Mouse (Mus musculus) hindbrain, embryonic 15.5 days (tissue): ENCODE results near the gene Naa38. TPM values are rescaled to one million over a fixed set of nuclear protein-coding genes. Genes with fewer than 3 reads are reported as not detected.
A peak's percentile ranks its signal among the peaks of the same experiment; 100 is the strongest.

Source experiments
- ATAC-seq: fragments of 200-750 bp; cut with Nextera tagmentation; 2 replicates; pipeline ENCODE4 v1.8.0; 2017; ENCODE audit warnings: low read depth, moderate number of reproducible peaks, moderate TSS enrichment; ENCODE audit not compliant: low FRiP score
- H3K27ac ChIP-seq: fragments of 300-500 bp; sonication (generic); replicated peaks from 2 replicates; pipeline ENCODE4 v1.5.1; 2015; ENCODE audit warnings: mild to moderate bottlenecking, inconsistent platforms
- H3K27me3 ChIP-seq: fragments of 300-500 bp; sonication (generic); 2 replicates; pipeline ENCODE4 v1.6.1; 2015; ENCODE audit warnings: control low read depth, inconsistent platforms
- H3K36me3 ChIP-seq: fragments of 300-500 bp; sonication (generic); 2 replicates; pipeline ENCODE4 v1.6.1; 2015; ENCODE audit warnings: control low read depth, inconsistent platforms
- H3K4me1 ChIP-seq: fragments of 300-500 bp; sonication (generic); replicated peaks from 2 replicates; pipeline ENCODE4 v1.6.1; 2015; ENCODE audit warnings: control low read depth, inconsistent platforms
- H3K4me2 ChIP-seq: fragments of 300-500 bp; sonication (generic); 2 replicates; pipeline ENCODE4 v1.6.1; 2015; ENCODE audit warnings: moderate library complexity, mild to moderate bottlenecking, inconsistent platforms
- H3K4me3 ChIP-seq: fragments of 300-500 bp; sonication (generic); 2 replicates; pipeline ENCODE4 v1.5.1; 2015; ENCODE audit warnings: mild to moderate bottlenecking, inconsistent platforms
- H3K9ac ChIP-seq: fragments of 300-500 bp; sonication (generic); 2 replicates; pipeline ENCODE4 v1.6.1; 2015; ENCODE audit warnings: inconsistent platforms
- H3K9me3 ChIP-seq: fragments of 300-500 bp; sonication (generic); 2 replicates; pipeline ENCODE4 v1.6.1; 2016; ENCODE audit warnings: control low read depth, inconsistent platforms
- WGBS: fragments of 180-500 bp; shearing (Covaris S2); methylation state at CpG from one replicate; pipeline ENCODE4 v1.1.7; 2015; 5-methylcytosine and 5-hydroxymethylcytosine counted together
- polyA plus RNA-seq: library from polyadenylated mRNA; unstranded; fragments of >200 nt; fragmentation: Nextera tagmentation; extraction: Ambion mirVana; gene quantifications from 2 replicates; pipeline ENCODE4 v1.2.1, GENCODE M21; 2015

Gene Naa38
- polyA plus RNA-seq, 1 experiment from 2014 or later, result 109 TPM

DNA sequence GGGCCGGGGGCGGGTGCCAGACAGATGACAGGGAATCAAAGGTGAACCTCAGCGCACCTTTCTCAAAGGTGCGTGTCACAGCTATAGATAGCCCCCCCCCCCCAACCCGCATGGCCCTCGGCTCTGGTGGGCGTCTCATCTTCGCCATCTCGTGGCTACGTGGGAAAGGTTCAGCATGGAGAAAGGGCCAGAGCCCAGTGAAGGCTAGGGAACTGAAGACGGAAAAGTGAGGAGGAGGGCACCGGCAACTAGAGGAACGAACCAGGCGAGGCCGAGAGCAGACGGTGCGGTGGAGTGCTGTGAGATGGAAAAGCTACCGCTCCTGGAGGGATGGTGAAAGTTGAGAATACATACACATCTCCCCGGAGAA, 24.1 kb downstream of the Naa38 start:
- under 1% methylated on average over 19 of the region's 19 CpGs for WGBS
- Histone ChIP-seq H3K9me3 (no peaks in the 10 kb centered on the region), H3K4me1 (peaks cover 55% of the 10 kb centered on the region), H3K27ac (peak overlapping the region; percentile 98), H3K27me3 (peaks cover 28% of the 10 kb centered on the region), H3K36me3 (no peaks in the 10 kb centered on the region), H3K4me3 (peak overlapping the region; percentile 65), H3K4me2 (peak overlapping the region; percentile 96), H3K9ac (peak overlapping the region; percentile 17; the same call in 1 of the 2 replicates)
- ATAC-seq, result no peak

DNA sequence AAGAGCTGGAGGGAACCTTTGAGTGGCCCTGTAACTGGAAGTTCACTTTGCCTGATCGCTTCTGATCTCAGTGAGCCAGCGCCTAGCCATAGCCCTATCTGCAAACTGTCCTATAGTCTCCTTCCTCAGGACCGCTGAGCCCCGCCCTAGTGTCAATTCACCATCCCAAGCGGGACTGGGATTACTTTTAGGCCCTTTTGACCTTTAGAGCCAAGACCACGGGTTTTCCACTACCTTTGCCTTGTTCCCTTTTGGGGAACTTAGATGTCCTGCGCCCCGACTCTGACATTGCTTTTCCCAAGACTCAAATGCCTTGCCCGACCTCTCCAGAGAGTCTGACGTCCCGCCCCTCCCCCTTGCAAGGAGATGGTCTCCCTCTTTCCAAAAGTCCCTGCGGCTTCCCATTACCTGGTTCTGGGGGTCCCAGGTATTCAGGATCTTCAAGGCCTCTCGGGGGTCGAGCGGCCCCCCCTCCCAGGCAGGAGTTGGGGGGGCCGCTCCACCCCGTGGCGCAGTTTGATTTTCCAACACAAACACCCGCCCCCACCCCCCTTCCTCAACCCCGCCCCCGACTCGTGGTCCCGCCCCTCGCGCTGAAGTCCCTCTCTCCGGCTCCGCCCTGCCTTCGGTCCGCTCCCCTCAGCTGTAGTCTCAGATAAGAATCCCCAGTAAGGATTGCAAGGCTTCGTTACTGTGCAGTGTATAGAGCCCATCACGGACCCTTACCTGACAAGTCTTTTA, 24.7 kb downstream of the Naa38 start:
- Histone ChIP-seq H3K36me3 (no peaks in the 10 kb centered on the region), H3K4me2 (peak overlapping the region; percentile 96), H3K9ac (peak overlapping the region; percentile 17; the same call in 1 of the 2 replicates), H3K4me3 (peak overlapping the region; percentile 65), H3K4me1 (peaks cover 49% of the 10 kb centered on the region), H3K9me3 (no peaks in the 10 kb centered on the region), H3K27ac (peak overlapping the region; percentile 98), H3K27me3 (peaks cover 28% of the 10 kb centered on the region)
- WGBS, result under 1% methylated on average over 31 of the region's 31 CpGs
- ATAC-seq, result no peak

DNA sequence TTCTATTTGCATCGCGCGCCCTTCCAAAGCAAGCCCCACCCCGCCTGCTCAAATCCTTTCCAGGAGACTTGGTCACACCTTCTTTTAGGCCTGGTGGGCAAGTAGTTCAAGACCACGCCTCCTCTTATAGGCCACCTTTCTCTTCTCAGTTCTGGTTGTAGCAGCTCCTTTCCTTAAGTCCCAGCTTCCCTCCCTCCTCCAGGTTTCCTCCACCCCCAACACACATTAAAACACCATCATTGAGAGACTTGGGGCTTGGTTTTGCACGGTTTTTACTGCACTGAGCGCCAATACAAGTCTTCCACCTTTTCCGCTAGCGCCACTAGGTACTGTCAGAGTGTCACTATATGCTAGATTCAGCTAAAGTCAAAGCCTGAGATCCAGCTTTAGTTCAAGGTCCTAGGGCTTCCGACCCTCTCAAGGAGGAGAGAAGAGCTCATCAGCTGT, 25.3 kb downstream of the Naa38 start:
- Histone ChIP-seq H3K36me3 (no peaks in the 10 kb centered on the region), H3K9ac (peak overlapping the region; percentile 17; the same call in 1 of the 2 replicates), H3K4me2 (peak overlapping the region; percentile 96), H3K4me1 (peaks cover 46% of the 10 kb centered on the region), H3K27me3 (peaks cover 28% of the 10 kb centered on the region), H3K9me3 (no peaks in the 10 kb centered on the region), H3K27ac (no peak overlapping the region), H3K4me3 (peak overlapping the region; percentile 65)
- WGBS, result 8% methylated on average over 10 of the region's 10 CpGs
- ATAC-seq, result no peak

DNA sequence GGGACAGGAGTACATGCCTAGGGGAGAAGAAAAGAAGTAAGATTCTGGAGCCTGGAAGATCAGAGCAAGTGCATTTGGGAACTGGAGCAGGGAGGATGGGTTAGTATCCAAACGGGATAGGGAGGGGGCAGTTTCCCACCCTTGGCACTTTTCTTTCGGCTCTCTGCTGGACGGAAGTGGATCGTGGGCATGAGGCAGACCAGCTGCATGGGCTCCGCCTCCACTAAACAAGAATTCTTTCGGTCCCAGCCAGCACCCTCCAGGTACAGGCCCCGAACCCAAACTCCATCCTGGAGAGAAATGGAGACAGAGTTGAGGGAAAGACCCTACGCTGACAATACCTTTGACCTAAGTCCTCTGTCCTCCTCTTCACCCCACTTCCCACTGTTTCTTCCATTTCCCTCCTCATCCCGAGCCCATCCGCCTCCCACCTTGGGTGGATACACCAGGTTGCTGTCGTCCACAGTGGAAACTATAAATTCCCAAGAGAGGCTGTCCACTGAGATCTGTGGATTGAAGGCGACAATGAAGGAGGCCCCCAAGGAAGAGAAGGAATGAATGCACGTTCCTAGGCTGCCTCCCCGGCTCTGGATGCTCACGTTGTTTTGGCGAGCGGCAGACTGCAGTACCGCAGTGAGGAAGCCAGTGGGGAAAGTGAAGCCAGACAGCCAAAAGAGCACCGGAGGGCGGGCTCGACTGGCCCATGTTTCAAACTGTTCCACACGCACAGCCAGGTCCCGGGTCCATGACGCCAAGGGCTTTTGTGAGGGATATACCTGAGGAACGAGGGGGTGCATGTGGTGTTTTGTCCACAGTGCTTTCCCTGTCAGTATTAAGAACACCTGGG, 26.1 kb downstream of the Naa38 start:
- peaks cover 30% of the 10 kb centered on the region for H3K27me3 ChIP-seq
- 12% methylated on average over 25 of the region's 25 CpGs for WGBS
- H3K4me3 ChIP-seq, result no peak overlapping the region
- H3K9me3 ChIP-seq, result no peaks in the 10 kb centered on the region
- no peak for ATAC-seq
- H3K4me1 ChIP-seq, result peaks cover 45% of the 10 kb centered on the region
- no peak overlapping the region for H3K9ac ChIP-seq
- H3K4me2 ChIP-seq, result peak overlapping the region; percentile 96
- H3K36me3 ChIP-seq, result no peaks in the 10 kb centered on the region
- no peak overlapping the region for H3K27ac ChIP-seq

DNA sequence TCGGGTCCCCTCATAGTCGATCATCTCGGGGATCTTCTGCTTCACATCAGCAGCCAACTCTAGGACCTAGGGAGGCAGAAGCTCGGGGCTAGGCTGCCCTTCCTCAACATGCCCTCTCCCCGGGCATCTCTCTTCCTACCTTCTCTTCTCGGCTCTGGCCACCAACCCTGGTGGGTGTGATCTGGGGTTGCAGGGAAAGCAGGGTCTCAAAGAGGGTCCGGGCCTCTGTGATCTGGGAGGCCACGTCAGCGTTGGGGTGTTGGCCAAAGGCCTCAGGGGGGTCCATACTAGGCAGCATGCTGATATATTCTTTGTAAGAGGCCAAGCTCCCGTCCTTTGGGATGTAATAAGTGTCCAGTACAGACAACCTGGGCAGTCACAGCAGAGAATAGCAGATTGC, 27.6 kb downstream of the Naa38 start:
- H3K9ac ChIP-seq, result no peak overlapping the region
- H3K36me3 ChIP-seq, result no peaks in the 10 kb centered on the region
- no peak overlapping the region for H3K27ac ChIP-seq
- 90% methylated on average over 10 of the region's 10 CpGs for WGBS
- H3K9me3 ChIP-seq, result no peaks in the 10 kb centered on the region
- H3K4me1 ChIP-seq, result peaks cover 30% of the 10 kb centered on the region
- no peak for ATAC-seq
- no peak overlapping the region for H3K4me2 ChIP-seq
- no peak overlapping the region for H3K4me3 ChIP-seq
- H3K27me3 ChIP-seq, result peaks cover 30% of the 10 kb centered on the region

DNA sequence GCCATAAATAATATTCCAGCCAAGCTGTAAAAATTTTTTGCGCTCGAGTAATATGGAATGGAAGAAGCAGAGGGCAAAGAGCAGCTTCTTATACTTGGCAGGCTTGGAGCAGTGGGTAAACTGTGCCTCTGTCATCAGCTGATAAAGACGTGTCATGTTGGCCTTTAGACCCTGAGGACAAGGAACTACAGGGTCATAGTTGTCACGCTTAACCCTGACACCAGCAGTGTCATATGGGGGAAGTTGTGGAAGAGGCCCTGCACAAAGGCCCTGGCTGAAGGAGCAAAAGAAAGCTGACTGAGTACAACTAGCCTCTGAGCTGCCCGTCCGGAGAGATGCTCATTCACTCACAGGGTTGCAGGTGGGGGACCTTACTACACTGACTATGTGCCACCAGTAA, 28.6 kb downstream of the Naa38 start:
- Histone ChIP-seq H3K27me3 (peaks cover 30% of the 10 kb centered on the region), H3K4me1 (peaks cover 27% of the 10 kb centered on the region)
- 76% methylated on average over 6 of the region's 6 CpGs for WGBS

DNA sequence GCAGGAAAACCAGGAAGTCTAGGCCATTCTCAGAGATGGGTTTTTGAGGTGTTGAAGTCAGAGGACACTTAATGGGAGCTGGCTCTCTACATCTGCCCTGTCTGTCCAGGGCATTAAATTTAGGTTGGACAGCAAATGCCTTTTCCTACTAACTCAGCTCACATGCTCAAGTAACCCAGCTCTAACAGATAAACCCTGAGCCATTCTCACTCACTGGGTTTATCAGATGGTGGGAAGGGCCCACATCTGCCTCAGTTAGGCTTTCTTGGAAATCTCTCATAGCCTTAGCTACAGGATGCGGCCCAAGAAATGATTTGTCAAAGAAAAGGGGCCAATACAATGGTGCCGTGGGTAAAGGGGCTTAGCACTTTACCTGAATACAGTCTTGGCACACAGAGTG, 31.0 kb downstream of the Naa38 start:
- Histone ChIP-seq H3K27ac (no peak overlapping the region), H3K4me3 (no peak overlapping the region), H3K36me3 (no peaks in the 10 kb centered on the region), H3K27me3 (peaks cover 21% of the 10 kb centered on the region), H3K9me3 (no peaks in the 10 kb centered on the region), H3K4me2 (no peak overlapping the region), H3K4me1 (peaks cover 4% of the 10 kb centered on the region; the same call in 1 of the 2 replicates), H3K9ac (no peak overlapping the region)
- 86% methylated on average over 2 of the region's 2 CpGs for WGBS
- no peak for ATAC-seq

More for the DNA sequence above, 28.6 kb downstream of the Naa38 start:
- no peak for ATAC-seq
- Histone ChIP-seq H3K27ac (no peak overlapping the region), H3K9me3 (no peaks in the 10 kb centered on the region), H3K4me3 (no peak overlapping the region), H3K9ac (no peak overlapping the region), H3K36me3 (no peaks in the 10 kb centered on the region), H3K4me2 (no peak overlapping the region)

DNA sequence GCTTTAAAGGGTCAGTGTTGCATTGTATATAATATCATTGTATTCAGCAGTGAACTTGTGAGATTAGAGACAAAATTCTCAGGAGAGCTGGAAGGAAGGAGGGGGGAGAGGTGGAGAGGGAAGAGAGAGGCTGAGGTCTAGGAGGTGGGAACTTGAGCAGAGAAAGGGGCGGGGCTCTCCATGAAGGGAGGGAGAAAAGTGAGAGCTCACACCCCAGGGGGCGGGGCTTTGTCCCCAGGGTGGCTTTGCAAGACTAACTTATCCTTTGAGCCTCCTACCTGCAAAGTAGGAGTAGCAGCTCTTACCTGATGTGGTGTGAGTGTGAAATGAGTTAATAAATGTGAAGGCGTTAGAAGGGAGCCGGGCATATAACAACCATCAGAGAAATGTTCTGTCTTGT, 33.5 kb downstream of the Naa38 start:
- Histone ChIP-seq H3K4me3 (no peak overlapping the region), H3K27me3 (peaks cover 2% of the 10 kb centered on the region; the same call in 1 of the 2 replicates), H3K4me1 (peaks cover 6% of the 10 kb centered on the region), H3K36me3 (no peaks in the 10 kb centered on the region), H3K27ac (no peak overlapping the region), H3K9ac (no peak overlapping the region), H3K4me2 (no peak overlapping the region), H3K9me3 (no peaks in the 10 kb centered on the region)
- WGBS, result 39% methylated on average over 4 of the region's 4 CpGs
- ATAC-seq, result no peak

DNA sequence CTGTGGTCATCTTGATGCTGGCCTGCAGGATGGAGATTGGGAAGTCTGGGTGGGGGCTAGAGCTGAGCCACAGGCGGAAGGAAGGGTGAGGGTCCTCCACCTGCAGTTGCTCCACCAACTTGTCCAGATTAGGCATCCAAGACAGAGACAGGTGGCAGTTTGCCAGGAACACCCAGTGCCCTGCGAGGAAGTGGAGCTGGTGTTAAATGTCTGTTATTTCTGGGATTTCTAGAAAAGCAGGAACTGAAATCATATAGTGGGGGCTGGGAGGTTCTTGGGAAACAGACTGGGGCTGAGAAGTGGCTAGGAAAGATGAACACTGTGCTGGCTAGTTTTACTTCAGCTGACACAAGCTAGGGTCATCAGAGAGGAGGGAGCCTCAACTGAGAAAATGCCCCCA, 34.0 kb downstream of the Naa38 start:
- Histone ChIP-seq H3K4me2 (no peak overlapping the region), H3K27me3 (peaks cover 2% of the 10 kb centered on the region; the same call in 1 of the 2 replicates), H3K27ac (no peak overlapping the region), H3K36me3 (no peaks in the 10 kb centered on the region), H3K4me3 (no peak overlapping the region), H3K4me1 (peaks cover 6% of the 10 kb centered on the region), H3K9ac (no peak overlapping the region), H3K9me3 (no peaks in the 10 kb centered on the region)
- no peak for ATAC-seq
- WGBS, result 47% methylated on average over 2 of the region's 2 CpGs

DNA sequence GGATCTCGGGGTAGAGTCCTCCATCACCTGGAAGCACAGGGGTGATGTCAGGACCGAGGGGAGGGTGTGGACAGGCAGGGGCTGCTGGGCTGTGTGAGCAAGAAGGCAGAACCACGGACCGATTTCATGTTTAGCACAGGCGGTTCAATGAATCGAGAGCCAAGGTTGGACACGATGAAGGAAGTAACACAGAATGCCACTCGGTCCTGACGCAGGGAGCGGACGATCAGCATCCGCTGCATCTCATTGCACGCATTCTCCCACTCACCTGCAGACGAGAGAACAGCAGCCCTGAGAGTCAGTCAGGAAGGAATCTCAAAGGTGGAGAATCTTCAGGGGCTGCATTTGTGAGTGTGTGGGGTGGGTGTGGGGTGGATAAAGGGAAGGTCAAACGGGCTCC, 35.3 kb downstream of the Naa38 start:
- Histone ChIP-seq H3K4me3 (no peak overlapping the region), H3K27ac (no peak overlapping the region), H3K4me2 (no peak overlapping the region), H3K27me3 (peaks cover 2% of the 10 kb centered on the region; the same call in 1 of the 2 replicates), H3K4me1 (peaks cover 6% of the 10 kb centered on the region), H3K9ac (no peak overlapping the region), H3K36me3 (no peaks in the 10 kb centered on the region), H3K9me3 (no peaks in the 10 kb centered on the region)
- no peak for ATAC-seq
- 90% methylated on average over 15 of the region's 15 CpGs for WGBS

DNA sequence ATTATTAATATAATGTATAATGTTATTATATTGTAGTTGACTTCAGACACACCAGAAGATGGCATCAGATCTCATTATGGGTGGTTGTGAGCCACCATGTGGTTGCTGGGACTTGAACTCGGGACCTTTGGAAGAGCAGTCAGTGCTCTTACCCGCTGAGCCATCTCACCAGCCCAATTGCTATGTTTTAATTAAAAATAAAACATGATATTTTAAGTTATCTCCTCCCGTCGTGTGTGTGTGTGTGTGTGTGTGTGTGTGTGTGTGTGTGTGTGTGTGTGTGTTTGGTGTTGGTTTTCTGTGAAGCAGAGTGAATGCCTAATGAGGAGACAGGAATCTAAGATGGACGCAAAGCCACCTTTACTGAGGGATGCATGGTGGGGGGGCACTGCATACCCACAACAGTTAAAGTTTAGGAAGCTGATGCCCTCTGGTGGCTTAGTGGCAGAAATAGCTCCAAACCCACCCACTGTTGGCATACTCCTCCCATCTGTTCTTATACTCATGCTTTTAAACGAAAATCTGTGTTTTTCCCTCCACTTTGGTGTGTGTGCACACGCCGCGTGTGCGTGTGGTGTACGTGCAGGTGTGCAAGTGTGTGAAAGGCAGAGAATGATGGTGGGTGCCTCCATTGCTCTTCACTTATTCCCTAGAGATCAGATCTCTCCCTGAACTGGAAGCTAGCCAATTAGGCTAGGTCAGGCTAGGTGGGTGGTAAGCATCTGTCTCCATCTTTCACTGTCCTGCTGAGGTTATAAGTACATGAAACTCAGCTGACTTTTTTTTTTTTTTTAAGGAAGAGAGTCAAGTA, 36.7 kb downstream of the Naa38 start:
- no peaks in the 10 kb centered on the region for H3K9me3 ChIP-seq
- ATAC-seq, result peak; percentile 88
- H3K4me2 ChIP-seq, result peak overlapping the region; percentile 23; the same call in 1 of the 2 replicates
- H3K27ac ChIP-seq, result no peak overlapping the region
- peaks cover 6% of the 10 kb centered on the region for H3K4me1 ChIP-seq
- H3K4me3 ChIP-seq, result no peak overlapping the region
- no peaks in the 10 kb centered on the region for H3K36me3 ChIP-seq
- H3K9ac ChIP-seq, result no peak overlapping the region
- H3K27me3 ChIP-seq, result no peaks in the 10 kb centered on the region
- WGBS, result 35% methylated on average over 11 of the region's 11 CpGs
